Mouse (Mus musculus): ENCODE results near the gene Zfp948. TPM values are rescaled to one million over a fixed set of nuclear protein-coding genes. Genes with fewer than 3 reads are reported as not detected.
A peak's percentile ranks its signal among the peaks of the same experiment; 100 is the strongest.

Zfp948 gene
- total and polyA plus RNA-seq, 3 experiments: 3.2 to 3.5 TPM; not detected in 1

DNA sequence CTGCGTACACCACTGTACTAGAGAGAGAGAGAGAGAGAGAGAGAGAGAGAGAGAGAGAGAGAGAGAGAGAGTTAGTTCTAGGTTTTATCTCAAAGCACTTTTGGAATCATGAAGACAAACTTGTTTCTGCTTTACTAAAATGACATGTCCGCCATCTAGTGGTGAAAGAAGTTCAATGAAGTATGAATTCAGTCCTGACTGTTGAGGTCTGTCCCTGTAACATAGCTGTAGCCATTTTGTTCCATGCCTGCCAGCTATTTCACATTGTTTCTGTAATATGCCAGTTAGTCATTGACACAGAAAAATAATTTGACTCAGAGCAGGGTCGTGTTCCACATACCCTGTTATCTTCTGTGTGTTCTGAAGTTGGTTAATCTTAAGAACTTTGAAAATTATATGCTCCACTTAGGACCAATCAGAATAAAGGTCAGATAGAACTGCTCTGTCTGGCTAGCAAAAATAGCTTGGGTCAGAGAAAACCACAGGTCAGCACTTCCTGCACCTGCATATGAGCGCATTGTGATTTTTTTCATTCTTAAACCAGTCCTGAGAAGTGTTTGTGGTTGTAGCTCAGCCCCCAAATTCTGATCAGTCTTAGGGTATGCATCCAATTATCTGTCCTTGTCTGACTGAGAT lies 32.2 kb upstream of the Zfp948 start (continued):
- no peak for TF ChIP-seq BHLHE40 (IDR thresholded peaks at IDR 0.05; ENCODE audit: borderline replicate concordance, low read depth, low read length)
- peak; percentile 82 for TF ChIP-seq RAD21 (IDR thresholded peaks at IDR 0.05; ENCODE audit: low read depth, low read length)
- TF ChIP-seq SMC3 (IDR thresholded peaks at IDR 0.05; ENCODE audit: low read depth, low read length): peak; percentile 67
- TF ChIP-seq ZKSCAN1 (IDR thresholded peaks at IDR 0.05; ENCODE audit: low read depth, low read length): no peak
- TF ChIP-seq MYB (IDR thresholded peaks at IDR 0.05; ENCODE audit: low read depth, low read length): no peak
- TF ChIP-seq ZMIZ1 (IDR thresholded peaks at IDR 0.05; ENCODE audit: low read depth, low read length): no peak
- peak; percentile 50; the same call in 1 of the 2 replicates for TF ChIP-seq TBP (IDR thresholded peaks at IDR 0.05; ENCODE audit: low read depth, low read length)
- TF ChIP-seq CHD2 (IDR thresholded peaks at IDR 0.05; ENCODE audit: low read length): no peak
- TF ChIP-seq POLR2AphosphoS5 (IDR thresholded peaks at IDR 0.05; ENCODE audit: borderline replicate concordance, low read depth, low read length): no peak
- TF ChIP-seq MEF2A (IDR thresholded peaks at IDR 0.05; ENCODE audit: extremely low read depth, insufficient replicate concordance, low read depth, low read length, poor library complexity, severe bottlenecking): no peak
- peak in 2 of 3 experiments; percentile 57 to 84; a peak in 4 of 6 replicates for TF ChIP-seq CTCF (IDR thresholded peaks at IDR 0.05 in 2 of 3, conservative IDR thresholded peaks at IDR 0.05 in 1 of 3; ENCODE audit: control insufficient read depth in 1 of 3, insufficient read depth in 1 of 3, low read depth in 2 of 3, low read length in 3 of 3, poor library complexity in 1 of 3, severe bottlenecking in 1 of 3)
- TF ChIP-seq MYC (IDR thresholded peaks at IDR 0.05; ENCODE audit: low read depth, low read length): peak; percentile 65; the same call in 1 of the 2 replicates
- TF ChIP-seq TCF12 (IDR thresholded peaks at IDR 0.05; ENCODE audit: low read depth, low read length): peak; percentile 38; the same call in 1 of the 2 replicates
- peak; percentile 28; the same call in 1 of the 2 replicates for TF ChIP-seq GATA1 (IDR thresholded peaks at IDR 0.05; ENCODE audit: low read depth, low read length)
- peak; percentile 100 for TF ChIP-seq JUND (IDR thresholded peaks at IDR 0.05; ENCODE audit: low read depth, low read length)
- no peak for TF ChIP-seq CHD1 (IDR thresholded peaks at IDR 0.05; ENCODE audit: low read depth, low read length)
- TF ChIP-seq ELF1 (IDR thresholded peaks at IDR 0.05; ENCODE audit: low read depth, low read length): no peak
- peak; percentile 56; the same call in 1 of the 2 replicates for TF ChIP-seq HCFC1 (IDR thresholded peaks at IDR 0.05; ENCODE audit: low read depth, low read length)

DNA sequence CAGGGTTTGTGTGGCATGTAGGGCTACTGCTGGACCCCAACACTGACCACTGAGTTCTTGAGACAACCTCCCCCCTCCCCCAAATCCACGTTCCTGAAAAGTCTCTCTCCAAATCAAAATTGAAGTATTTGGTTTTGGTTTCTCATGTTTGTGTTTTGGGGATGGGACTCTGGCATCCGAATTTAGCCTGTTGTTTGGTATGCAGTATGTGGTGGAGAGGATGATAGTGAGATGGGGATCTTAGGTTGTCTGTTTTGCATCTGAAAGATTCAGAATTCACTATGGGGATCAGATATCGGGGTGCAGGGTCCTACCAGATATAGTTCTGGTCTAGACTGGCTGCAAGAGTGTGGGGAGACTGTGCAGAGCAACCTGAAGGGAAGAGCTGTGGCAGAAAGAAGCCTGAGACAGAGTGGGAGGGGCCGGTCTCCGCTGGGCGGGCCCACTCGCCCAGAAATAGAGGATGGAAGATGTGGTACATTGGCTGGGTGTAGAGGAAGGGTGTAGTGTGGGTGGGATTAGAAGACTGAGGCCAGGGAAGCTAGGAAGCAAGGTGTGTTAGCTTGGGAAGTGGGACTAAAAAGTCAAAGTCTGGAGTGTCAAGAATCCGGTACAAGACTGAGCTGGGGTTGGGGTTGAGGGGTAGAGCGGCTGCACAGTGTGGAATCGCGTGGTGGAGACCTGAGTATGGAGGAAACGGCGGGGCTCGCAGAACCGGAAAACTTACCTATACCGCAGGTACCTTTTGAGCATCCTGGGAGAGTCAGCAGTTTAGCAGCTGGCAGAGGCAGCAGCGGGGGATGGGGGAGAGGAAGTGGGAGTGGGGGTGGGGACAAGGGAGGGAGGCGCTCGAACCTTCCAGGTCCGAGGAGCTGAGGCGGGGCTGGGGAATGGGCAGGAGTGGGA lies 31.5 kb upstream of the Zfp948 start, which contains the start of gene Zfp52:
Zfp52 (plus strand) TSS at position 444 of the 906 bp plus-strand sequence.
- H3K9me3 ChIP-seq (replicated peaks; ENCODE audit: insufficient read depth, low read length): no peaks in the 10 kb centered on the region
- H3K36me3 ChIP-seq (ENCODE audit: control insufficient read depth in 1 of 2, insufficient read depth in 2 of 2, low read length in 2 of 2): peaks cover 0 to 2% of the 10 kb centered on the region in 2 experiments; a peak in 2 of 4 replicates
- H3K4me1 ChIP-seq (ENCODE audit: control insufficient read depth in 1 of 2, insufficient read depth in 2 of 2, low read length in 2 of 2): peaks cover 4 to 7% of the 10 kb centered on the region in 2 experiments; a peak in 3 of 4 replicates
- no peaks in the 10 kb centered on the region for H3K27me3 ChIP-seq (ENCODE audit: control insufficient read depth in 1 of 2, insufficient read depth in 2 of 2, low read length in 2 of 2)
- peaks cover 6% of the 10 kb centered on the region; the same call in 1 of the 2 replicates for H3K79me2 ChIP-seq (ENCODE audit: control insufficient read depth, insufficient read depth, low read length, poor library complexity)
- DNase-seq (ENCODE audit: low read depth, low spot score): peak; percentile 91
- H3K9ac ChIP-seq (ENCODE audit: control insufficient read depth, low read depth, low read length, poor library complexity, severe bottlenecking): peak within 1 kb of the TSS; percentile 60
- H3K4me3 ChIP-seq (ENCODE audit: control insufficient read depth in 1 of 2, insufficient read depth in 1 of 2, low read depth in 2 of 2, low read length in 2 of 2): peak within 1 kb of the TSS; percentile 56 to 88
- peak within 1 kb of the TSS; percentile 68 for H3K27ac ChIP-seq (ENCODE audit: control insufficient read depth, low read depth, low read length)
- TF ChIP-seq MYB (IDR thresholded peaks at IDR 0.05; ENCODE audit: low read depth, low read length) (no peak), GABPA (IDR thresholded peaks at IDR 0.05; ENCODE audit: low read depth, low read length) (no peak), NRF1 (IDR thresholded peaks at IDR 0.05; ENCODE audit: insufficient read depth, low read depth, low read length, poor library complexity, severe bottlenecking) (no peak), UBTF (IDR thresholded peaks at IDR 0.05; ENCODE audit: borderline replicate concordance, insufficient read depth, low read depth, low read length) (no peak), SIN3A (IDR thresholded peaks at IDR 0.05; ENCODE audit: low read length) (0 out of 2 replicates have a peak, but pooled peaks have one; percentile 33), MEF2A (IDR thresholded peaks at IDR 0.05; ENCODE audit: extremely low read depth, insufficient replicate concordance, low read depth, low read length, poor library complexity, severe bottlenecking) (no peak), MYC (IDR thresholded peaks at IDR 0.05; ENCODE audit: low read depth, low read length) (no peak), MAX (IDR thresholded peaks at IDR 0.05; ENCODE audit: low read length) (no peak), JUND (IDR thresholded peaks at IDR 0.05; ENCODE audit: low read depth, low read length) (no peak), ZNF384 (IDR thresholded peaks at IDR 0.05; ENCODE audit: low read depth, low read length) (no peak), RAD21 (IDR thresholded peaks at IDR 0.05; ENCODE audit: low read depth, low read length) (no peak), CHD1 (IDR thresholded peaks at IDR 0.05; ENCODE audit: low read depth, low read length) (no peak), TAL1 (IDR thresholded peaks at IDR 0.05; ENCODE audit: low read length) (no peak), RCOR1 (IDR thresholded peaks at IDR 0.05; ENCODE audit: low read depth, low read length) (0 out of 2 replicates have a peak, but pooled peaks have one; percentile 28), BHLHE40 (IDR thresholded peaks at IDR 0.05; ENCODE audit: borderline replicate concordance, low read depth, low read length) (no peak), EP300 (IDR thresholded peaks at IDR 0.05; ENCODE audit: low read depth in 1 of 2, low read length in 2 of 2) (no peak), MAFK (IDR thresholded peaks at IDR 0.05; ENCODE audit: borderline replicate concordance, low read depth, low read length) (no peak), USF1 (IDR thresholded peaks at IDR 0.05; ENCODE audit: low read depth, low read length) (no peak), ZMIZ1 (IDR thresholded peaks at IDR 0.05; ENCODE audit: low read depth, low read length) (no peak), TCF12 (IDR thresholded peaks at IDR 0.05; ENCODE audit: low read depth, low read length) (no peak)
